Mouse (Mus musculus): Measurements from ENCODE around the gene Bola1. TPM values are rescaled to one million over a fixed set of nuclear protein-coding genes. Genes with fewer than 3 reads are reported as not detected.
A peak's percentile ranks its signal among the peaks of the same experiment; 100 is the strongest.
"Not testable (repeated sequence)": the region's sequence is repeated elsewhere in the genome, so short reads cannot be mapped to it uniquely, and the experiment has no call there.

Gene Bola1
- 51.1 and 55.2 TPM in 2 replicates for polyA plus RNA-seq (2015; fragmentation: Nextera tagmentation; extraction: Ambion mirVana)

- H3K27ac ChIP-seq = peak within 1 kb of the TSS; percentile 99
- ATAC-seq (ENCODE audit: low FRiP score, low read depth) = peak; percentile 87
- WGBS = under 1% methylated on average over 36 of the region's 37 CpGs
- peak within 1 kb of the TSS; percentile 79 for H3K4me2 ChIP-seq (replicated peaks)
- peaks cover 27% of the 10 kb centered on the region for H3K4me1 ChIP-seq
- peak within 1 kb of the TSS; percentile 92 for H3K9ac ChIP-seq
- peak within 1 kb of the TSS; percentile 63 for H3K4me3 ChIP-seq
- no peaks in the 10 kb centered on the region for H3K27me3 ChIP-seq
- H3K36me3 ChIP-seq = no peaks in the 10 kb centered on the region
- H3K9me3 ChIP-seq = no peaks in the 10 kb centered on the region
Measured at GRCm38 (mm10) chr3:96219661-96220130, at the start of gene Bola1, which contains the start of gene Hist2h2ab. Gene Bola1, minus strand, starts transcription at chr3:96219709. Gene Hist2h2ab, plus strand, starts transcription at chr3:96219865.

GRCm38 (mm10) chr3:96268776-96269378 lies 49.4 kb upstream of the Bola1 start:
- Histone ChIP-seq H3K9ac (peak overlapping the region; percentile 78), H3K4me1 (peaks cover 14% of the 10 kb centered on the region), H3K27ac (peak overlapping the region; percentile 97), H3K4me3 (peak overlapping the region; percentile 59), H3K4me2 (replicated peaks) (peak overlapping the region; percentile 84)
- WGBS = 0% methylated on average over 11 of the region's 44 CpGs
- peak; percentile 22 for ATAC-seq (ENCODE audit: low FRiP score, low read depth)
- not testable (repeated sequence) for H3K9me3 ChIP-seq, H3K36me3 ChIP-seq, H3K27me3 ChIP-seq

GRCm38 (mm10) chr3:96268051-96268775 lies 48.7 kb upstream of the Bola1 start, which contains the start of gene Hist2h3b:
Gene Hist2h3b, plus strand, starts transcription at chr3:96268654.
- 23% methylated on average over 30 of the region's 30 CpGs for WGBS
- H3K27me3 ChIP-seq = no peaks in the 10 kb centered on the region
- peak; percentile 81 for ATAC-seq (ENCODE audit: low FRiP score, low read depth)

DNA sequence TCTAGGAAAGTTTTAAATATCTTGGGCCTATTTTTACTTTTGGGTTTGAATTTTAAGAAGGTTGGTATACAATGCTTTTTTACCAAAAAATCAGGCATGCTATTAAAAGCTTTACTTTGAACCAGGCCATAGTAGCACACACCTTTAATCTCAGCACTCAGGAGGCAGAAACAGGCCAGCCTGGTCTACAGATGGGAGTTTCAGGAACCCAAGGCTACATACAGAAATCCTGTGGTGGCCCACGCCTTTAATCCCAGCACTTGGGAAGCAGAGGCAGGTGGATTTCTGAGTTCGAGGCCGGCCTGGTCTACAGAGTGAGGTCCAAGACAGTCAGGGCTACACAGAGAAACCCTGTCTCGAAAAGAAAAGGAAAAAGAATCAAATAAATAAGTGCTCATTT lies 48.0 kb upstream of the Bola1 start:
- Histone ChIP-seq H3K4me2 (replicated peaks) (peak overlapping the region; percentile 84), H3K9me3 (no peaks in the 10 kb centered on the region), H3K36me3 (no peaks in the 10 kb centered on the region), H3K4me3 (no peak overlapping the region), H3K4me1 (peaks cover 17% of the 10 kb centered on the region), H3K27ac (peak overlapping the region; percentile 93), H3K27me3 (no peaks in the 10 kb centered on the region), H3K9ac (no peak overlapping the region)
- ATAC-seq (ENCODE audit: low FRiP score, low read depth) = no peak
- WGBS = 81% methylated on average over 4 of the region's 4 CpGs

More at GRCm38 (mm10) chr3:96268051-96268775, 48.7 kb upstream of the Bola1 start, which contains the start of gene Hist2h3b:
- H3K4me1 ChIP-seq = peaks cover 17% of the 10 kb centered on the region
- no peaks in the 10 kb centered on the region for H3K9me3 ChIP-seq
- H3K4me3 ChIP-seq = peak within 1 kb of the TSS; percentile 59
- peak within 1 kb of the TSS; percentile 78 for H3K9ac ChIP-seq
- no peaks in the 10 kb centered on the region for H3K36me3 ChIP-seq
- H3K4me2 ChIP-seq (replicated peaks) = peak within 1 kb of the TSS; percentile 84
- H3K27ac ChIP-seq = peak within 1 kb of the TSS; percentile 97

DNA sequence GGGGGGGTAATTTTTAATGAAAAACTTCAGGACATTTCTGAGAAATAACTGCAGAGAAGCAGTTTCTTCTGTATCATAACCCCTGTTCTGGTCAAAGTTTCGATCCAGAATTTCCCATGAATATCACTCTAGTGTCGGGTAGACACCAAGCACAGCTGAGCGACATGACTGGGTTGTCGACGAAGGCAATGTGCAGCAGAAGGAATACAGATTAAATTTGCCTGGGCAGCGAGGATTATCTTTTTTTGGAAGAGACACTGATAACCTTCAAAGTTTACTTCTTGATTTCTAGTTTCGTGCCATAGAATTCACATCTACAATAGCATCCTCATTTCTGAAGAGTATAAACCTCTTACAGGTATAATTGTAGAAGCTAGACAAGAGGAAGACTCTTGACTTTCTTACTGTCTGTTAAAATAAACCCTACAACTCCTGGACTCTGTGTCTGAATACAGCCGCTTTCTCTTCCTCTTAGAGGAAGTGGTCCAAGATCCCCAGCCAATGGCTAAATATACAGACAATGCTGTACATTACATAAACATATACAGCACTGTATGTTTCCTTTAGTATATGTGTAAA lies 46.7 kb upstream of the Bola1 start:
- no peaks in the 10 kb centered on the region for H3K27me3 ChIP-seq
- H3K36me3 ChIP-seq = no peaks in the 10 kb centered on the region
- no peaks in the 10 kb centered on the region for H3K9me3 ChIP-seq
- no peak overlapping the region for H3K27ac ChIP-seq
- H3K4me2 ChIP-seq (replicated peaks) = no peak overlapping the region
- H3K9ac ChIP-seq = no peak overlapping the region
- H3K4me3 ChIP-seq = no peak overlapping the region
- peaks cover 26% of the 10 kb centered on the region for H3K4me1 ChIP-seq
- 91% methylated on average over 8 of the region's 8 CpGs for WGBS
- ATAC-seq (ENCODE audit: low FRiP score, low read depth) = no peak

GRCm38 (mm10) chr3:96264404-96264949 lies 45.0 kb upstream of the Bola1 start:
- peak overlapping the region; percentile 77 for H3K4me2 ChIP-seq (replicated peaks)
- H3K27me3 ChIP-seq = no peaks in the 10 kb centered on the region
- peaks cover 26% of the 10 kb centered on the region for H3K4me1 ChIP-seq
- no peaks in the 10 kb centered on the region for H3K36me3 ChIP-seq
- peak overlapping the region; percentile 62 for H3K4me3 ChIP-seq
- H3K27ac ChIP-seq = peak overlapping the region; percentile 98
- H3K9me3 ChIP-seq = no peaks in the 10 kb centered on the region
- ATAC-seq (ENCODE audit: low FRiP score, low read depth) = no peak
- H3K9ac ChIP-seq = peak overlapping the region; percentile 73
- 77% methylated on average over 7 of the region's 7 CpGs for WGBS

- H3K27ac ChIP-seq = peak overlapping the region; percentile 98
- 9% methylated on average over 27 of the region's 27 CpGs for WGBS
- no peaks in the 10 kb centered on the region for H3K27me3 ChIP-seq
- H3K36me3 ChIP-seq = no peaks in the 10 kb centered on the region
- 0 out of 2 replicates have a peak, but pooled peaks have one; percentile 2 for ATAC-seq (ENCODE audit: low FRiP score, low read depth)
- no peaks in the 10 kb centered on the region for H3K9me3 ChIP-seq
- peaks cover 26% of the 10 kb centered on the region for H3K4me1 ChIP-seq
- H3K4me3 ChIP-seq = peak overlapping the region; percentile 62
- H3K4me2 ChIP-seq (replicated peaks) = peak overlapping the region; percentile 77
- H3K9ac ChIP-seq = peak overlapping the region; percentile 73
Measured at GRCm38 (mm10) chr3:96263558-96264403, 44.3 kb upstream of the Bola1 start.

DNA sequence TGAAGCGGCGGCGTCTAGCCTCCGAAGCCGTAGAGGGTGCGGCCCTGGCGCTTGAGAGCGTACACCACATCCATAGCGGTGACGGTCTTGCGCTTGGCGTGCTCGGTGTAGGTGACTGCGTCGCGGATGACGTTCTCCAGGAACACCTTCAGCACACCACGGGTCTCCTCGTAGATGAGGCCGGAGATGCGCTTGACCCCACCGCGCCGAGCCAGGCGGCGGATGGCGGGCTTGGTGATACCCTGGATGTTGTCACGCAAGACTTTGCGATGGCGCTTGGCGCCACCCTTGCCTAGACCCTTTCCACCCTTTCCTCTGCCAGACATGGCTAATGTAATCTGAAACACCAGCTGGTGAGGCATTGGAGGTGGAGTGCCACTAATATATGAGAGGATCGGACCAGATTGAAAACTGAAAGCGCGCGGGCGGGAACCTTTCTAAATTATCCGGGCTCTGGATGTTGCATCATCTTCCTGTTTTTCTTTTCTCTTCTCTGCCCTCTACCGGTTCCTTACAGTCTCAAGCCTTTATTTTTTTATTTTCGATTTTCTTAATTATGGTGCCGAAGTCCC lies 43.6 kb upstream of the Bola1 start, which contains the start of gene Hist2h4:
Gene Hist2h4 (minus strand): TSS at position 333 of the 572 bp plus-strand sequence.
- H3K36me3 ChIP-seq = no peaks in the 10 kb centered on the region
- peak within 1 kb of the TSS; percentile 98 for H3K27ac ChIP-seq
- peak within 1 kb of the TSS; percentile 77 for H3K4me2 ChIP-seq (replicated peaks)
- H3K27me3 ChIP-seq = no peaks in the 10 kb centered on the region
- peaks cover 26% of the 10 kb centered on the region for H3K4me1 ChIP-seq
- peak; percentile 88 for ATAC-seq (ENCODE audit: low FRiP score, low read depth)
- WGBS = under 1% methylated on average over 40 of the region's 40 CpGs
- no peaks in the 10 kb centered on the region for H3K9me3 ChIP-seq
- peak within 1 kb of the TSS; percentile 62 for H3K4me3 ChIP-seq
- H3K9ac ChIP-seq = peak within 1 kb of the TSS; percentile 80

DNA sequence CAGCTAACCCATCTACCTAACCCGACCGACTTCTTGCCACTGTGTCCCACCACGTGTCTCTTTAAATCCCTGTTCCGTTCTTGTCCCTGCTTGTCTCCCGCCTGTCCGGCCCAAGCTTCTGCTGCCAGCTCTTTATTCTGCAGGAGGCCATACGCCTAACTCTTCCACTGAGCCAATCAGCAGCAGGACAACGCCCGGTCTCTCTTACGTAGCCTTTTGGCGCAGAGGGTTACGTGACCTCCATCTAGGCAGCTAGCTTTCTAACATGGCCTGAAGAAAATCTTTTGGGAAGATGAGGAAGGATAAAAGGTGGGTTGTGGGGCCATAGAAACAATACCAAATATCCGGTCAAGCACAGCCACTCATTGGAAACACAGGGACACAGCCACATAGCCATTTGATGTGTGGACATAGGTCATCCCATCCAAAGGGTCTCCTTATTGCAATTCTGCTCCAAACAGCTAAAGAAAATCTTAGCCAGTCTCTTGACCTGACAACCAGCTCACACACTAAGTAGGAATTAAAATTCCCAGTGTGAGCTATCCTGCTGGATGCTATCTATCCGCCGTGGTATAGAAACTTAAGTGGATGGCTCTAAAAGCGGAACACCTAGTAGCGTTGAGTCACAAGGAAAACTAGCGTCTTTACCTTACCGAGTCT lies 42.8 kb upstream of the Bola1 start:
- ATAC-seq (ENCODE audit: low FRiP score, low read depth) = peak; percentile 70
- peak overlapping the region; percentile 77 for H3K4me2 ChIP-seq (replicated peaks)
- H3K4me3 ChIP-seq = peak overlapping the region; percentile 62
- peaks cover 24% of the 10 kb centered on the region for H3K4me1 ChIP-seq
- H3K9ac ChIP-seq = peak overlapping the region; percentile 80
- WGBS = under 1% methylated on average over 19 of the region's 19 CpGs
- H3K36me3 ChIP-seq = no peaks in the 10 kb centered on the region
- H3K27me3 ChIP-seq = no peaks in the 10 kb centered on the region
- H3K27ac ChIP-seq = peak overlapping the region; percentile 98
- no peaks in the 10 kb centered on the region for H3K9me3 ChIP-seq

GRCm38 (mm10) chr3:96261623-96262022 lies 42.1 kb upstream of the Bola1 start:
- no peak for ATAC-seq (ENCODE audit: low FRiP score, low read depth)
- H3K36me3 ChIP-seq = no peaks in the 10 kb centered on the region
- peak overlapping the region; percentile 62 for H3K4me3 ChIP-seq
- peaks cover 24% of the 10 kb centered on the region for H3K4me1 ChIP-seq
- no peaks in the 10 kb centered on the region for H3K9me3 ChIP-seq
- no peaks in the 10 kb centered on the region for H3K27me3 ChIP-seq
- H3K9ac ChIP-seq = peak overlapping the region; percentile 80
- 59% methylated on average over 3 of the region's 3 CpGs for WGBS
- peak overlapping the region; percentile 77 for H3K4me2 ChIP-seq (replicated peaks)
- H3K27ac ChIP-seq = peak overlapping the region; percentile 98

All from limb, embryonic 13.5 days (tissue).